Mouse (Mus musculus) hindbrain, embryonic 15.5 days (tissue): ENCODE data around the gene Plekhg1. TPM values are rescaled to one million over a fixed set of nuclear protein-coding genes. Genes with fewer than 3 reads are reported as not detected.

Source experiments
- polyA plus RNA-seq: library from polyadenylated mRNA; unstranded; fragments of >200 nt; fragmentation: Nextera tagmentation; extraction: Ambion mirVana; gene quantifications from 2 replicates; pipeline ENCODE4 v1.2.1, GENCODE M21; 2015

The Plekhg1 gene
- polyA plus RNA-seq, 1 experiment from 2014 or later: 10.5 TPM

Other genes with a start within 250 kb of the Plekhg1 start
- gene Iyd, start 200.1 kb upstream of the Plekhg1 start, polyA plus RNA-seq: 0.31 and 0.43 TPM in 2 replicates
- 6.1 and 7.0 TPM in 2 replicates for gene Mthfd1l, start 232.8 kb downstream of the Plekhg1 start, polyA plus RNA-seq